Mouse (Mus musculus): Measurements from ENCODE around the gene Dyrk1b. TPM values are rescaled to one million over a fixed set of nuclear protein-coding genes. Genes with fewer than 3 reads are reported as not detected.

Gene Dyrk1b
- total and polyA plus RNA-seq, 2 experiments from 2014 or later: 7.4 to 23.3 TPM

Other genes starting within 250 kb of the Dyrk1b start
- 28.8 and 32.2 TPM in 2 replicates for gene Zfp780b, start 200.3 kb upstream of the Dyrk1b start, total RNA-seq (2014; rRNA removed)
- gene Zfp780b, start 200.3 kb upstream of the Dyrk1b start, polyA plus RNA-seq (2015; fragmentation: Nextera tagmentation; extraction: Ambion mirVana): 12.9 and 19.9 TPM in 2 replicates
- gene Zfp850, start 165.4 kb upstream of the Dyrk1b start, total RNA-seq (2014; rRNA removed): 9.5 and 14.2 TPM in 2 replicates
- gene Zfp850, start 165.4 kb upstream of the Dyrk1b start, polyA plus RNA-seq (2015; fragmentation: Nextera tagmentation; extraction: Ambion mirVana): 3.8 and 4.0 TPM in 2 replicates
- 200 and 233 TPM in 2 replicates for gene Psmc4, start 129.4 kb upstream of the Dyrk1b start, total RNA-seq (2014; rRNA removed)
- gene Psmc4, start 129.4 kb upstream of the Dyrk1b start, polyA plus RNA-seq (2015; fragmentation: Nextera tagmentation; extraction: Ambion mirVana): 265 and 268 TPM in 2 replicates
- 0.57 and 0.62 TPM in 2 replicates for gene Fcgbp, start 108.2 kb upstream of the Dyrk1b start, total RNA-seq (2014; rRNA removed)
- 0.45 and 0.52 TPM in 2 replicates for gene Fcgbp, start 108.2 kb upstream of the Dyrk1b start, polyA plus RNA-seq (2015; fragmentation: Nextera tagmentation; extraction: Ambion mirVana)
- under 0.01 and 0.19 TPM in 2 replicates for gene 9530053A07Rik, start 50.0 kb upstream of the Dyrk1b start, total RNA-seq (2014; rRNA removed)
- gene 9530053A07Rik, start 50.0 kb upstream of the Dyrk1b start, polyA plus RNA-seq (2015; fragmentation: Nextera tagmentation; extraction: Ambion mirVana): 0.08 TPM in 2 replicates
- gene Fbl, start 9.8 kb upstream of the Dyrk1b start, total RNA-seq (2014; rRNA removed): 40.4 and 49.5 TPM in 2 replicates
- 86.3 and 91.3 TPM in 2 replicates for gene Fbl, start 9.8 kb upstream of the Dyrk1b start, polyA plus RNA-seq (2015; fragmentation: Nextera tagmentation; extraction: Ambion mirVana)
- 91.2 and 101 TPM in 2 replicates for gene Eid2, start 88.4 kb downstream of the Dyrk1b start, total RNA-seq (2014; rRNA removed)
- gene Eid2, start 88.4 kb downstream of the Dyrk1b start, polyA plus RNA-seq (2015; fragmentation: Nextera tagmentation; extraction: Ambion mirVana): 26.7 and 28.3 TPM in 2 replicates
- 44.0 and 45.1 TPM in 2 replicates for gene Eid2b, start 98.3 kb downstream of the Dyrk1b start, total RNA-seq (2014; rRNA removed)
- gene Eid2b, start 98.3 kb downstream of the Dyrk1b start, polyA plus RNA-seq (2015; fragmentation: Nextera tagmentation; extraction: Ambion mirVana): 49.0 and 53.6 TPM in 2 replicates
- 0.62 and 0.71 TPM in 2 replicates for gene Selenov, start 111.7 kb downstream of the Dyrk1b start, total RNA-seq (2014; rRNA removed)
- 1.3 and 2.1 TPM in 2 replicates for gene Selenov, start 111.7 kb downstream of the Dyrk1b start, polyA plus RNA-seq (2015; fragmentation: Nextera tagmentation; extraction: Ambion mirVana)
- gene Dll3, start 122.8 kb downstream of the Dyrk1b start, total RNA-seq (2014; rRNA removed): 7.8 and 9.5 TPM in 2 replicates
- gene Dll3, start 122.8 kb downstream of the Dyrk1b start, polyA plus RNA-seq (2015; fragmentation: Nextera tagmentation; extraction: Ambion mirVana): 10.9 and 11.1 TPM in 2 replicates
- gene Timm50, start 132.6 kb downstream of the Dyrk1b start, total RNA-seq (2014; rRNA removed): 60.6 and 64.0 TPM in 2 replicates
- gene Timm50, start 132.6 kb downstream of the Dyrk1b start, polyA plus RNA-seq (2015; fragmentation: Nextera tagmentation; extraction: Ambion mirVana): 116 and 140 TPM in 2 replicates
- gene Supt5, start 159.3 kb downstream of the Dyrk1b start, total RNA-seq (2014; rRNA removed): 88.4 and 111 TPM in 2 replicates
- gene Supt5, start 159.3 kb downstream of the Dyrk1b start, polyA plus RNA-seq (2015; fragmentation: Nextera tagmentation; extraction: Ambion mirVana): 65.2 and 83.3 TPM in 2 replicates
- gene Rps16, start 171.2 kb downstream of the Dyrk1b start, total RNA-seq (2014; rRNA removed): 205 and 300 TPM in 2 replicates
- 595 and 769 TPM in 2 replicates for gene Rps16, start 171.2 kb downstream of the Dyrk1b start, polyA plus RNA-seq (2015; fragmentation: Nextera tagmentation; extraction: Ambion mirVana)
- 20.3 and 25.7 TPM in 2 replicates for gene Plekhg2, start 193.1 kb downstream of the Dyrk1b start, total RNA-seq (2014; rRNA removed)
- 9.0 and 11.4 TPM in 2 replicates for gene Plekhg2, start 193.1 kb downstream of the Dyrk1b start, polyA plus RNA-seq (2015; fragmentation: Nextera tagmentation; extraction: Ambion mirVana)
- gene Zfp36, start 200.8 kb downstream of the Dyrk1b start, total RNA-seq (2014; rRNA removed): 2.8 and 4.0 TPM in 2 replicates
- gene Zfp36, start 200.8 kb downstream of the Dyrk1b start, polyA plus RNA-seq (2015; fragmentation: Nextera tagmentation; extraction: Ambion mirVana): 2.3 and 3.8 TPM in 2 replicates
- 32.5 and 35.1 TPM in 2 replicates for gene Med29, start 213.2 kb downstream of the Dyrk1b start, total RNA-seq (2014; rRNA removed)
- 39.2 and 47.6 TPM in 2 replicates for gene Med29, start 213.2 kb downstream of the Dyrk1b start, polyA plus RNA-seq (2015; fragmentation: Nextera tagmentation; extraction: Ambion mirVana)
- gene Paf1, start 213.5 kb downstream of the Dyrk1b start, total RNA-seq (2014; rRNA removed): 74.8 and 80.5 TPM in 2 replicates
- 69.4 and 92.7 TPM in 2 replicates for gene Paf1, start 213.5 kb downstream of the Dyrk1b start, polyA plus RNA-seq (2015; fragmentation: Nextera tagmentation; extraction: Ambion mirVana)